Mouse (Mus musculus): ENCODE results near the gene Chd1.

- TF ChIP-seq CTCF (IDR thresholded peaks at IDR 0.05; ENCODE audit: control insufficient read depth, insufficient read depth, insufficient replicate concordance, low read depth, low read length) (no peak), POLR2A (IDR thresholded peaks at IDR 0.05; ENCODE audit: control insufficient read depth, low read depth, low read length) (no peak)
These were observed 103.2 kb downstream of the Chd1 start for GRCm38 (mm10) chr17:15808015-15808414.

Data from testis, adult 2 months (tissue).